Comparison of ENCODE assay signal across 8 mouse cellular contexts in genomic region chr2:31119795-31120194, GRCm38 (mm10). TPM values are rescaled to one million over a fixed set of nuclear protein-coding genes. Genes with fewer than 3 reads are reported as not detected.
DNase-seq lines count a peak whose midpoint lies in the region; ATAC-seq and TF ChIP-seq lines count a peak whose summit lies in the region.

No protein-coding gene starts in this region.

- H3K9me3 ChIP-seq in kidney, embryonic 16.5 days (ENCODE audit: low read length) = no peaks in the 10 kb centered on the region

- no peaks in the 10 kb centered on the region for H3K36me3 ChIP-seq in kidney, embryonic 16.5 days (ENCODE audit: insufficient read depth, low read length)

- peak; percentile 65 for DNase-seq in right cerebral cortex, adult 18-20 months
- DNase-seq in right cerebral cortex, postnatal 14 days = no peak
- DNase-seq in heart, adult 18-20 months = peak; percentile 76 to 86
- peak; percentile 53 to 82 for DNase-seq in layer of hippocampus, adult 2 months (ENCODE audit: low spot score in 2 of 2)
- peak; percentile 32 to 61 for DNase-seq in right cerebral cortex, adult 2 months (ENCODE audit: low spot score in 2 of 2)
- DNase-seq in kidney, adult 11 months = no peak
- no peak for DNase-seq in adrenal gland, postnatal 36 days

- H3K9ac ChIP-seq in kidney, embryonic 16.5 days (replicated peaks; ENCODE audit: low read length) = no peak overlapping the region

- peaks cover 22% of the 10 kb centered on the region for H3K4me1 ChIP-seq in kidney, embryonic 16.5 days (ENCODE audit: insufficient read depth, low read length)

- H3K4me2 ChIP-seq in kidney, embryonic 16.5 days (replicated peaks; ENCODE audit: low read depth, low read length) = no peak overlapping the region

- H3K27ac ChIP-seq in layer of hippocampus, adult 2 months = peak overlapping the region; percentile 82
- no peak overlapping the region for H3K27ac ChIP-seq in kidney, embryonic 16.5 days (ENCODE audit: low read length)

- no peak for TF ChIP-seq CTCF in layer of hippocampus, adult 2 months (conservative IDR thresholded peaks at IDR 0.05)

- H3K27me3 ChIP-seq in kidney, embryonic 16.5 days (ENCODE audit: insufficient read depth, low read length) = no peaks in the 10 kb centered on the region

- ATAC-seq in kidney, embryonic 16.5 days (ENCODE audit: low FRiP score, low TSS enrichment) = no peak

- 79% methylated on average over 13 of the region's 13 CpGs for WGBS in kidney, embryonic 16.5 days

- no peak overlapping the region for H3K4me3 ChIP-seq in layer of hippocampus, adult 2 months
- H3K4me3 ChIP-seq in kidney, embryonic 16.5 days (ENCODE audit: low read length) = no peak overlapping the region

RNA-seq across cellular contexts. Expression of gene Fnbp1, which starts 22.0 kb away (rescaled TPM):
- 10 to 100 TPM; 52.3 to 62.0 TPM for total RNA-seq in heart, adult 18-20 months (2021)
- total RNA-seq in layer of hippocampus, adult 2 months (2021) = 100 to 1,000 TPM; 113 to 120 TPM
- polyA plus RNA-seq in kidney, embryonic 16.5 days (2015; fragmentation: Nextera tagmentation; extraction: Ambion mirVana) = 19.4 and 24.3 TPM in 2 replicates
- total RNA-seq in adrenal gland, postnatal 36 days (2021) = 10 to 100 TPM; 50.6 to 51.7 TPM

RNA-seq across cellular contexts. Expression of gene Gpr107, which starts 32.3 kb away (rescaled TPM):
- 10 to 100 TPM; 26.2 to 27.4 TPM for total RNA-seq in heart, adult 18-20 months (2021)
- 10 to 100 TPM; 50.5 to 53.1 TPM for total RNA-seq in layer of hippocampus, adult 2 months (2021)
- 38.3 and 41.6 TPM in 2 replicates for polyA plus RNA-seq in kidney, embryonic 16.5 days (2015; fragmentation: Nextera tagmentation; extraction: Ambion mirVana)
- total RNA-seq in adrenal gland, postnatal 36 days (2021) = 10 to 100 TPM; 58.5 to 63.4 TPM

Comparison
In these comparisons a context has a peak if more than half of its experiments do, and no peak if none do; other contexts are left out.
1. DNase-seq: peak in right cerebral cortex, adult 18-20 months (single experiment), heart, adult 18-20 months (2 of 2), layer of hippocampus, adult 2 months (2 of 2) and right cerebral cortex, adult 2 months (2 of 2); none in right cerebral cortex, postnatal 14 days (single experiment), kidney, adult 11 months (single experiment) and adrenal gland, postnatal 36 days (0 of 2).